8 mouse cellular contexts compared by ENCODE assay signal in the genomic region with DNA sequence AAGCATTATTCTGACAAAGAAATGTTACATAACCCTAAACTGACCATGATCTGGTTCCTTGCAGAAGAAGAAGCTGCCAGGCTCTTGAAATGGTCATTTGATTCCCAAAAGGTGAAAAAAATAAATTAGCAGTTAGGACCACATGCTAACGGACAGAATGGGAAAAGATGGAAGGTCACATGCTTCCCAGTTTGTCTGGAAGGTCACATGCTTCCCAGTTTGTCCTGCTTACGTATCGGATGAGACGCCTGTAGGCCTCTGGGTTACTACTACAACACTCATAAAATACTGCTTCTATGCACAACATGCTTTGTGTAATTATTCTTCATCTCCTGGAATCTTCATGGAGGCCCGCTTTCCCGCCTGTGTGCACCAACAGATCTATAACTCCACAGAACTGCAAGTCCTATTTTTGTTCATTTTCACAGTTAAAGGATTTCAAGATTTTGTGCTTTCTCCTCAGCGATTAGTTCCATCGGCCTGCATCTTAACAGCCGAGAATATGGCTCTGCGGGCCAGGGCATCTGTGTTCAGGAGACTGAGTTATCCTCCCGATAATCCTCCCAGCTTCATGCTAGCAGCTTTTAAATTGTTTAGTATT. TPM values are rescaled to one million over a fixed set of nuclear protein-coding genes. Genes with fewer than 3 reads are reported as not detected.
DNase-seq lines count a peak whose midpoint lies in the region; ATAC-seq and TF ChIP-seq lines count a peak whose summit lies in the region.
"Had no signal": no experiment of that assay in that cellular context is flagged by ENCODE, and none has a peak within 500 bp of the region (broad histone marks: within the 10 kb centered on the region; RNA-seq: fewer than 3 reads in every experiment).

No protein-coding gene starts in this region.

- peak overlapping the region; percentile 98 for H3K27ac ChIP-seq in neural tube, embryonic 11.5 days (ENCODE audit: low read depth, low read length)
- H3K27ac ChIP-seq in heart, embryonic 16.5 days (ENCODE audit: low read length), result peak overlapping the region; percentile 96
- peak overlapping the region; percentile 84 for H3K27ac ChIP-seq in liver, adult 2 months (replicated peaks; ENCODE audit: insufficient read depth, low read depth, low read length)
- peak overlapping the region; percentile 99 for H3K27ac ChIP-seq in stomach, embryonic 14.5 days (ENCODE audit: low read length)

- H3K9me3 ChIP-seq in neural tube, embryonic 11.5 days (ENCODE audit: control insufficient read depth, low read length), result no peaks in the 10 kb centered on the region
- H3K9me3 ChIP-seq in heart, embryonic 16.5 days (replicated peaks; ENCODE audit: control insufficient read depth, low read length), result no peaks in the 10 kb centered on the region
- no peaks in the 10 kb centered on the region for H3K9me3 ChIP-seq in stomach, embryonic 14.5 days (ENCODE audit: control insufficient read depth, low read depth, low read length)

- peak overlapping the region; percentile 55 for H3K4me2 ChIP-seq in neural tube, embryonic 11.5 days (ENCODE audit: low read depth)
- H3K4me2 ChIP-seq in heart, embryonic 16.5 days (ENCODE audit: low read depth, low read length), result peak overlapping the region; percentile 63
- H3K4me2 ChIP-seq in stomach, embryonic 14.5 days (replicated peaks; ENCODE audit: low read depth, low read length), result peak overlapping the region; percentile 64

- no peak for ATAC-seq in neural tube, embryonic 11.5 days (ENCODE audit: insufficient read depth, low FRiP score, low TSS enrichment)
- ATAC-seq in heart, embryonic 16.5 days (replicated peaks; ENCODE audit: extremely low read depth, insufficient read depth, low FRiP score), result no peak
- ATAC-seq in stomach, embryonic 14.5 days (ENCODE audit: insufficient number of reproducible peaks, insufficient read depth, low FRiP score, low read depth), result no peak
- no peak for ATAC-seq in CD4-positive, CD25-positive, alpha-beta regulatory T cell, adult 4 months

- DNase-seq in neural tube, embryonic 11.5 days (ENCODE audit: low spot score), result no peak
- DNase-seq in neural tube, embryonic 10.5 days (ENCODE audit: extremely low spot score, low spot score), result no peak
- peak; percentile 58 for DNase-seq in embryo, embryonic 10.5 days (ENCODE audit: low spot score)
- DNase-seq in liver, adult 2 months (ENCODE audit: extremely low read depth, low read depth, low spot score), result no peak

- no peak for TF ChIP-seq POLR2A in liver, adult 2 months (IDR thresholded peaks at IDR 0.05; ENCODE audit: extremely low read depth, insufficient read depth, low read length)

- H3K9ac ChIP-seq in neural tube, embryonic 11.5 days (ENCODE audit: low read length), result peak overlapping the region; percentile 72
- H3K9ac ChIP-seq in heart, embryonic 16.5 days (ENCODE audit: low read length), result peak overlapping the region; percentile 77
- no peak overlapping the region for H3K9ac ChIP-seq in liver, adult 2 months (ENCODE audit: low read depth, low read length)
- H3K9ac ChIP-seq in stomach, embryonic 14.5 days (replicated peaks; ENCODE audit: low read depth, low read length), result peak overlapping the region; percentile 37

- peaks cover 7% of the 10 kb centered on the region; the same call in 1 of the 2 replicates for H3K79me2 ChIP-seq in liver, adult 2 months (ENCODE audit: control insufficient read depth, insufficient read depth, low read length)

- H3K27me3 ChIP-seq in neural tube, embryonic 11.5 days (ENCODE audit: control insufficient read depth, insufficient read depth, low read length), result no peaks in the 10 kb centered on the region
- no peaks in the 10 kb centered on the region for H3K27me3 ChIP-seq in heart, embryonic 16.5 days (ENCODE audit: control insufficient read depth, insufficient read depth, low read length)
- H3K27me3 ChIP-seq in liver, adult 2 months (ENCODE audit: control insufficient read depth, insufficient read depth, low read length), result no peaks in the 10 kb centered on the region
- H3K27me3 ChIP-seq in stomach, embryonic 14.5 days (ENCODE audit: control insufficient read depth, insufficient read depth, low read length), result no peaks in the 10 kb centered on the region

- TF ChIP-seq CTCF in liver, adult 2 months (IDR thresholded peaks at IDR 0.05; ENCODE audit: low read depth, low read length), result no peak

- H3K4me3 ChIP-seq in neural tube, embryonic 11.5 days (ENCODE audit: low read depth, low read length), result peak overlapping the region; percentile 80
- peak overlapping the region; percentile 80 for H3K4me3 ChIP-seq in heart, embryonic 16.5 days (ENCODE audit: low read length)
- no peak overlapping the region for H3K4me3 ChIP-seq in liver, adult 2 months (ENCODE audit: insufficient read depth, low read depth, low read length)
- peak overlapping the region; percentile 78 for H3K4me3 ChIP-seq in stomach, embryonic 14.5 days (ENCODE audit: low read depth, low read length)

- peaks cover 27% of the 10 kb centered on the region for H3K4me1 ChIP-seq in neural tube, embryonic 11.5 days (ENCODE audit: control insufficient read depth, insufficient read depth, low read length)
- peaks cover 34% of the 10 kb centered on the region for H3K4me1 ChIP-seq in heart, embryonic 16.5 days (ENCODE audit: control insufficient read depth, insufficient read depth, low read length)
- H3K4me1 ChIP-seq in liver, adult 2 months (ENCODE audit: control insufficient read depth, insufficient read depth, low read length), result peaks cover 13% of the 10 kb centered on the region
- peaks cover 28% of the 10 kb centered on the region for H3K4me1 ChIP-seq in stomach, embryonic 14.5 days (ENCODE audit: control insufficient read depth, insufficient read depth, low read length)

- no peaks in the 10 kb centered on the region for H3K36me3 ChIP-seq in neural tube, embryonic 11.5 days (ENCODE audit: control insufficient read depth, insufficient read depth, low read length)
- H3K36me3 ChIP-seq in heart, embryonic 16.5 days (ENCODE audit: control insufficient read depth, insufficient read depth), result 0 out of 2 replicates have a peak, but pooled peaks cover under 1% of the 10 kb centered on the region
- no peaks in the 10 kb centered on the region for H3K36me3 ChIP-seq in liver, adult 2 months (ENCODE audit: control insufficient read depth, insufficient read depth, low read length)
- H3K36me3 ChIP-seq in stomach, embryonic 14.5 days (ENCODE audit: control insufficient read depth, insufficient read depth, low read length), result no peaks in the 10 kb centered on the region

- 35% methylated on average over 11 of the region's 11 CpGs for WGBS in neural tube, embryonic 11.5 days
- 34% methylated on average over 11 of the region's 11 CpGs for WGBS in heart, embryonic 16.5 days
- WGBS in liver, adult 2 months, result 68% methylated on average over 11 of the region's 11 CpGs
- WGBS in stomach, embryonic 14.5 days, result 35% methylated on average over 11 of the region's 11 CpGs

RNA-seq across cellular contexts. Expression of a gene that starts 1.1 kb away (rescaled TPM):
- 34.7 and 37.8 TPM in 2 replicates for polyA plus RNA-seq in neural tube, embryonic 11.5 days (2014; fragmentation: Nextera tagmentation; extraction: Ambion mirVana)
- 22.2 and 28.6 TPM in 2 replicates for polyA plus RNA-seq in heart, embryonic 16.5 days (2015; fragmentation: Nextera tagmentation; extraction: Ambion mirVana)
- total RNA-seq in liver, adult 2 months (2014; rRNA removed), result 5.8 and 6.4 TPM in 2 replicates
- polyA plus RNA-seq in liver, adult 2 months (2012; rRNA removed), result 3.8 and 5.0 TPM in 2 replicates
- polyA plus RNA-seq in stomach, embryonic 14.5 days (2014; fragmentation: Nextera tagmentation; extraction: Ambion mirVana), result 34.7 and 35.2 TPM in 2 replicates
- 10 to 100 TPM; 44.4 to 50.2 TPM for polyA plus RNA-seq in CD4-positive, CD25-positive, alpha-beta regulatory T cell, adult 4 months (2017; shearing (Covaris generic))

RNA-seq across cellular contexts. Expression of a gene that starts 36.1 kb away (rescaled TPM):
- polyA plus RNA-seq in neural tube, embryonic 11.5 days (2014; fragmentation: Nextera tagmentation; extraction: Ambion mirVana), result 3,301 and 3,463 TPM in 2 replicates
- polyA plus RNA-seq in heart, embryonic 16.5 days (2015; fragmentation: Nextera tagmentation; extraction: Ambion mirVana), result 1,475 and 1,571 TPM in 2 replicates
- 264 and 310 TPM in 2 replicates for total RNA-seq in liver, adult 2 months (2014; rRNA removed)
- 147 and 153 TPM in 2 replicates for polyA plus RNA-seq in liver, adult 2 months (2012; rRNA removed)
- polyA plus RNA-seq in stomach, embryonic 14.5 days (2014; fragmentation: Nextera tagmentation; extraction: Ambion mirVana), result 2,483 and 2,506 TPM in 2 replicates
- 100 to 1,000 TPM; 579 to 648 TPM for polyA plus RNA-seq in CD4-positive, CD25-positive, alpha-beta regulatory T cell, adult 4 months (2017; shearing (Covaris generic))

RNA-seq across cellular contexts. Expression of a gene that starts 43.1 kb away (rescaled TPM):
- polyA plus RNA-seq in neural tube, embryonic 11.5 days (2014; fragmentation: Nextera tagmentation; extraction: Ambion mirVana), result not detected in 2 replicates
- polyA plus RNA-seq in heart, embryonic 16.5 days (2015; fragmentation: Nextera tagmentation; extraction: Ambion mirVana), result 0.06 and 0.08 TPM in 2 replicates
- not detected in 2 replicates for total RNA-seq in liver, adult 2 months (2014; rRNA removed)
- polyA plus RNA-seq in liver, adult 2 months (2012; rRNA removed), result not detected in 2 replicates
- 0.14 TPM in 1 of 2 replicates, not detected in the other for polyA plus RNA-seq in stomach, embryonic 14.5 days (2014; fragmentation: Nextera tagmentation; extraction: Ambion mirVana)
- polyA plus RNA-seq in CD4-positive, CD25-positive, alpha-beta regulatory T cell, adult 4 months (2017; shearing (Covaris generic)), result not detected
- total RNA-seq: heart, adult 18-20 months had no signal

RNA-seq across cellular contexts. Expression of a gene that starts 54.3 kb away (rescaled TPM):
- 94.7 and 113 TPM in 2 replicates for polyA plus RNA-seq in neural tube, embryonic 11.5 days (2014; fragmentation: Nextera tagmentation; extraction: Ambion mirVana)
- 55.1 and 60.6 TPM in 2 replicates for polyA plus RNA-seq in heart, embryonic 16.5 days (2015; fragmentation: Nextera tagmentation; extraction: Ambion mirVana)
- total RNA-seq in liver, adult 2 months (2014; rRNA removed), result 5.7 and 6.4 TPM in 2 replicates
- polyA plus RNA-seq in liver, adult 2 months (2012; rRNA removed), result 7.8 and 8.5 TPM in 2 replicates
- polyA plus RNA-seq in stomach, embryonic 14.5 days (2014; fragmentation: Nextera tagmentation; extraction: Ambion mirVana), result 86.0 and 92.3 TPM in 2 replicates
- polyA plus RNA-seq in CD4-positive, CD25-positive, alpha-beta regulatory T cell, adult 4 months (2017; shearing (Covaris generic)), result 10 to 100 TPM; 40.9 to 59.2 TPM
